Mouse (Mus musculus) embryonic stem cell, embryonic (primary cell): ENCODE measurements around the gene Adamts15.

ENCODE experiments used
- CTCF ChIA-PET, 4 experiments: fragments of 300-600 bp in 2 of 4; fragments of 350-600 bp in 2 of 4; sonication (Branson Sonifier 250); formaldehyde crosslinking; loops; one replicate each; lab custom pipeline; 2022; ENCODE audit warnings: inconsistent platforms in 2 of 4; lab: Charles Lee
- POLR2A ChIA-PET, 4 experiments: fragments of 300-600 bp in 2 of 4; fragments of 350-600 bp in 2 of 4; sonication (Branson Sonifier 250); formaldehyde crosslinking; loops; one replicate each; lab custom pipeline; 2022; ENCODE audit warnings: antibody characterized with exemption in 4 of 4, inconsistent platforms in 1 of 4; lab: Charles Lee

Gene Adamts15

GRCm38 (mm10) chr9:30922197-30922894, at the start of gene Adamts15:
TSS of gene Adamts15 (minus strand) at chr9:30922452.
- CTCF ChIA-PET: interaction anchor here (0.5 to 6.3 kb wide), 22 partner anchors 10 to 495 kb away, joined by 3 to 49 read pairs (median 4); partner anchors contain the start of genes Adamts8 (in 2 of the 4) and Snx19 (in 2 of the 4)
- POLR2A ChIA-PET: interaction anchor here in 3 of 4 experiments (0.5 to 2.6 kb wide), 18 partner anchors 11 to 516 kb away, joined by 3 to 16 read pairs (median 4); partner anchors contain the start of genes Prdm10 (in 1 of the 3) and Zbtb44 (in 1 of the 3)

- ChIA-PET POLR2A (interaction anchor here in 1 of 4 experiments (0.7 to 1.2 kb wide), 2 partner anchors 11 to 71 kb away, joined by 3 read pairs; no protein-coding TSS in a partner anchor), CTCF (interaction anchor here in 1 of 4 experiments (0.6 kb wide), 1 partner anchor 30 kb away, joined by 3 read pairs; no protein-coding TSS in a partner anchor)
Observed at GRCm38 (mm10) chr9:30971967-30972366, 49.7 kb upstream of the Adamts15 start.

GRCm38 (mm10) chr9:30970001-30970400, 47.7 kb upstream of the Adamts15 start:
- ChIA-PET CTCF (interaction anchor here in 2 of 4 experiments (0.6 to 1.0 kb wide), 4 partner anchors 28 to 508 kb away, joined by 3 read pairs; partner anchors contain the start of gene Adamts8 (in 1 of the 2)), POLR2A (interaction anchor here in 3 of 4 experiments (0.7 to 1.5 kb wide), 14 partner anchors 18 to 310 kb away, joined by 3 to 11 read pairs (median 4); partner anchors contain the start of gene Prdm10 (in 1 of the 3))

GRCm38 (mm10) chr9:30968130-30968529, 45.9 kb upstream of the Adamts15 start:
- CTCF ChIA-PET: interaction anchor here in 2 of 4 experiments (0.5 to 1.2 kb wide), 2 partner anchors 39 to 488 kb away, joined by 3 to 4 read pairs; no protein-coding TSS in a partner anchor
- POLR2A ChIA-PET: interaction anchor here in 2 of 4 experiments (0.6 to 1.9 kb wide), 7 partner anchors 10 to 76 kb away, joined by 3 to 14 read pairs (median 3); partner anchors contain the start of gene Adamts8 (in 1 of the 2)

- ChIA-PET POLR2A (interaction anchor here in 1 of 4 experiments (1.2 kb wide), 1 partner anchor 46 kb away, joined by 14 read pairs; no protein-coding TSS in a partner anchor), CTCF (no interaction called here)
Observed at GRCm38 (mm10) chr9:30966881-30967280, 44.6 kb upstream of the Adamts15 start.

GRCm38 (mm10) chr9:30964685-30965084, 42.4 kb upstream of the Adamts15 start:
- POLR2A ChIA-PET: interaction anchor here in 3 of 4 experiments (1.2 to 1.5 kb wide), 3 partner anchors 23 to 65 kb away, joined by 3 to 4 read pairs (median 3); partner anchors contain the start of gene Zbtb44 (in 1 of the 3)
- CTCF ChIA-PET: interaction anchor here in 1 of 4 experiments (2.3 kb wide), 1 partner anchor 12 kb away, joined by 7 read pairs; no protein-coding TSS in a partner anchor

DNA sequence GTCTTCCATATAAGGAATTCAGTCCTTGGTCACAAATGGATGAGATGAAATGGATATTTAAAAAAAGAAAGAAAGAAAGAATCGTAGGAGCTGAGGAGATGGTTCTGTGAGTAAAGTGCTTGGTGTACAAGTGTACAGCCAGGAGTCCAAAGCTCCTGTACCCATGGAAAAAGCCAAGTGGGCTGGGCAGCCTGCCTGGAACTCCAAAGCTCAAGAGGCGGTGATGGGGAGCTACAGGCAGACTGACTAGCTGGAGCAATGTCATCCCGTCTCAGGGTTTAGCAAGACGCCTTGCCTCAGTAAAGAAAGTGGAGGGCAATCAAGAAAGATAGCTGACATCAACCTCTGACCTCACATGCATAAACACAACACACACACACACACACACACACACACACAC, 41.5 kb upstream of the Adamts15 start:
- ChIA-PET POLR2A (interaction anchor here in 3 of 4 experiments (0.7 to 1.5 kb wide), 6 partner anchors 24 to 85 kb away, joined by 3 to 4 read pairs (median 3); partner anchors contain the start of gene Zbtb44 (in 2 of the 3)), CTCF (interaction anchor here in 1 of 4 experiments (2.3 kb wide), 1 partner anchor 13 kb away, joined by 7 read pairs; no protein-coding TSS in a partner anchor)

- POLR2A ChIA-PET: interaction anchor here in 1 of 4 experiments (1.1 to 1.5 kb wide), 4 partner anchors 9 to 88 kb away, joined by 3 to 6 read pairs (median 4); no protein-coding TSS in a partner anchor
- CTCF ChIA-PET: interaction anchor here in 1 of 4 experiments (1.4 kb wide), 1 partner anchor 13 kb away, joined by 4 read pairs; the partner anchor contains the start of gene Adamts8
Observed at GRCm38 (mm10) chr9:30955246-30955645, 33.0 kb upstream of the Adamts15 start.

DNA sequence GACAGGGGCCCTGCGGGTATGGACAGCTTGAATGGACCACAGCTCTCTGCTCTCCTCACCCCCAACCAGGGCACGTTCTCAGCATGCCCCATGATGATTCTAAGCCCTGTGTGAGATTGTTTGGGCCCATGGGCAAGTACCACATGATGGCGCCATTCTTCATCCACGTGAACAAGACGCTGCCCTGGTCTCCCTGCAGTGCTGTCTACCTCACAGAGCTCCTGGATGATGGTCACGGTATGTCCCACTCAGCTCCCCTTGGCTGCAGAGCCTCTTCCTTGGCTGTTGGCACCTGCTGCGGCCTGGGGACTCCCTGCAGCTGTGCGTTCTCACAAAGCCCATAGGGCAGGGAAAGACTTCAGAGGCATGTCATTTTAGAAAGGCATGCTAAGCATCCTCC, 31.0 kb upstream of the Adamts15 start:
- ChIA-PET POLR2A (interaction anchor here in 3 of 4 experiments (0.5 to 2.2 kb wide), 18 partner anchors 10 to 245 kb away, joined by 3 to 11 read pairs (median 4); partner anchors contain the start of genes Adamts8 (in 2 of the 3) and Zbtb44 (in 2 of the 3)), CTCF (interaction anchor here in 3 of 4 experiments (0.8 to 2.6 kb wide), 14 partner anchors 10 to 473 kb away, joined by 3 to 13 read pairs (median 4); partner anchors contain the start of genes Adamts8 (in 2 of the 3), Adamts15 (in 1 of the 3) and Zbtb44 (in 1 of the 3))

DNA sequence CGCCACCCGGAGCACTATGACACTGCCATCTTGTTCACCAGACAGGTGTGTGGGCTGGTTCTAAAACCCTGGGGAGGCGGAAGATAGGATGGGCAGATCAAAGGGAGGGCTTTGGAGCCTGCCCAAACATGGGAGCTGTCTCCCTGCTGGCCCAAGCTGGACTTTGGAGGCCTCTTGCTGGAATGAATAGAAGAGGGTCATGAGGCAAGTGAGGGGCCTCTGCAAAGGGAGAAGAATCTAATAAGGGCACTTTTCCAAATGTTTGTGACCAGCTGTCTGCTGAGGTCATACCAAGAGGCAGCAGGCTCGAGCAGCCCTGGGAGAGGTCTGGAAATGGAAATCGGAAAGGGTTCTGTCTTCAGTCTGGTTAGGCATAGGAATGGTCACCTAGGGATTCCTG, 29.2 kb upstream of the Adamts15 start:
- CTCF ChIA-PET: interaction anchor here in 2 of 4 experiments (0.8 to 2.4 kb wide), 3 partner anchors 10 to 15 kb away, joined by 4 to 6 read pairs (median 5); partner anchors contain the start of gene Adamts8 (in 1 of the 2)
- POLR2A ChIA-PET: interaction anchor here in 2 of 4 experiments (0.6 to 1.6 kb wide), 6 partner anchors 10 to 128 kb away, joined by 3 to 11 read pairs (median 4); no protein-coding TSS in a partner anchor

DNA sequence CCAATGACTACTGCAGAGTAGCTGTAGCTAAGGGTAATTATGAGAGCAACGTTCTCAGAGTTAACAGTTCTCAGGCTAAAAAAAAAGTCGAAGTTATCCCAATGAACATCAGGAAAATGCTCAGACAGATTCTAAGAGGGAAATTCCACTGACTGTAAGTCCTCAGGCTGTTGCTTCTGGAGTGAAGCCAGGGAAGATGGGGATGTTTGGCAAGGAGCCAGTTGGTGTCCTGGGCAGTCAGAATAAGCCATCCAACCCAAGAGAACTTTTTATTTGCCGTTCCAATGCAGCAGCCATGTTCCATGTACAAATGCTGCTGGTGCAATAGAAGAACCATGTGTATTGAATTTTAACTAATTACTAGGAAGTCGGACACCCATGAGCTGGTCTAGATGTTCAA, 28.3 kb upstream of the Adamts15 start:
- CTCF ChIA-PET: interaction anchor here in 3 of 4 experiments (0.6 to 2.4 kb wide), 5 partner anchors 10 to 376 kb away, joined by 3 to 6 read pairs (median 3); no protein-coding TSS in a partner anchor
- POLR2A ChIA-PET: interaction anchor here in 3 of 4 experiments (0.7 to 1.6 kb wide), 12 partner anchors 8 to 131 kb away, joined by 3 to 8 read pairs (median 3); no protein-coding TSS in a partner anchor

GRCm38 (mm10) chr9:30949971-30950370, 27.7 kb upstream of the Adamts15 start:
- ChIA-PET CTCF (interaction anchor here (0.6 to 2.4 kb wide), 14 partner anchors 8 to 496 kb away, joined by 3 to 25 read pairs (median 4); no protein-coding TSS in a partner anchor), POLR2A (interaction anchor here in 3 of 4 experiments (0.5 to 1.8 kb wide), 20 partner anchors 9 to 522 kb away, joined by 3 to 12 read pairs (median 4); no protein-coding TSS in a partner anchor)

DNA sequence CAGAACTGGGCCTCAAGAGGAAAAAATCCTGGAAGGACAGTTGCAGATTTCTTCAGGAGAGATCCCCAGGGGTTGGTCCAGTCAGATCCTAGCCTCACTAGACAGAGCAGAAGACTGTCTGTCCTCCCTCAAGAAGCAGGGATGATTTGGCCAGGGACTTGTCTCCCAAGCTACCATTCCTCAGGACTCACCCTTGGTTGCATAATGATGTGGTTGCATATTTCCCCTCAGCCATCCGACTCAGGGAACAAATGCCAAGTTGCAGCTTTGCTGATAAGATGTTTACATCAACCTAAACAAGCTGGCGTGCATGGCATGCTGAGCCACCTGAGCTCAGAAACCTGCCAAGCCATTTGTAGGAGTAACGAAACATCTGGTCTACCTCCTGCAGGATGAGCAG, 27.2 kb upstream of the Adamts15 start:
- CTCF ChIA-PET: interaction anchor here (0.6 to 2.4 kb wide), 11 partner anchors 9 to 469 kb away, joined by 3 to 25 read pairs (median 4); no protein-coding TSS in a partner anchor
- POLR2A ChIA-PET: interaction anchor here (0.5 to 1.8 kb wide), 21 partner anchors 9 to 495 kb away, joined by 3 to 12 read pairs (median 4); no protein-coding TSS in a partner anchor

DNA sequence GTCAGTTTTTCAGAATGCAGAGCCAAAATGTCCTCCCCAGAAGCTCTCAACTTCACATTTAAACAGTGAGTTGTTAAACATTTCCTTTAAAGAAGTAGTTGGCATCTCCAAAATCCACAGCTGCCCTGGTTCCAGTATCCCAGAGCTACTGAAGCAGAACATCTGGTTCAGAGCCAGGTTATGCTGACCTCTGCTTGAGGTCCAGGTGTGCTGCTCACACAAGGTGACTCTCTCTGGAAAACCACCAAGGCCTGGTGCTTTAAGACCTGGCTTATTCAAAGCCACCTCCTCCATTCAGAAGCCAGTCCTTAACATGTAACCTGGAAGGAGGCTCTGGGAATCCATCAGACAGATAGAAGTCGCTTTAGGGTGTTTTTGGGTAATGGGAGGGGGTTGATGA, 23.0 kb upstream of the Adamts15 start:
- POLR2A ChIA-PET: interaction anchor here in 2 of 4 experiments (0.6 to 2.6 kb wide), 7 partner anchors 23 to 426 kb away, joined by 3 to 13 read pairs (median 5); partner anchors contain the start of gene Adamts15 (in 1 of the 2)
- CTCF ChIA-PET: interaction anchor here in 3 of 4 experiments (1.0 to 1.9 kb wide), 3 partner anchors 19 to 141 kb away, joined by 3 to 5 read pairs (median 4); no protein-coding TSS in a partner anchor

DNA sequence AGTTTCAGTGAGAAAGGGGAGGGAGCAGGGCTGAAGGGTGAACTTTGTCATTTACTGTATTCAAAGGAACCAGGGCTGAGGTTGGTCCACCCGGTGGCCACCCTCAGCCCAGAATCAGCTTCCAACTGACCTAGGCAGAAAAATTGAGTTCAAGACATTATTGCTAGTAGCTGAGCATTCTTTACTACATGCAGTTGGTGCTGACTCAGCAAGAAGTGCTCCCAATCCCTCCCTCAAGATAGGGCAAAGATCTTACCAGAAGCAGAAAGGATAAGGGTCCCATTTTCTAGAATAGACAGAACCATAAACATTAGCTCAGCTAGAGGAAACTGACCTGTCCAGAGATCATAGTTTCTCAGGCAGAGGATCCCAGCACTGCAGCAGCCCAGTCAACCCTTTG, 22.0 kb upstream of the Adamts15 start:
- ChIA-PET POLR2A (interaction anchor here in 3 of 4 experiments (0.6 to 2.6 kb wide), 23 partner anchors 10 to 498 kb away, joined by 3 to 13 read pairs (median 4); partner anchors contain the start of genes Zbtb44 (in 2 of the 3) and Adamts15 (in 1 of the 3)), CTCF (interaction anchor here (0.6 to 2.4 kb wide), 15 partner anchors 8 to 1369 kb away, joined by 3 to 12 read pairs (median 5); no protein-coding TSS in a partner anchor)

- POLR2A ChIA-PET: interaction anchor here in 3 of 4 experiments (0.6 to 3.8 kb wide), 20 partner anchors 9 to 995 kb away, joined by 3 to 16 read pairs (median 5); partner anchors contain the start of gene Zbtb44 (in 3 of the 3)
- CTCF ChIA-PET: interaction anchor here (0.6 to 7.5 kb wide), 22 partner anchors 9 to 1521 kb away, joined by 3 to 227 read pairs (median 6); partner anchors contain the start of gene Adamts15 (in 1 of the 4)
Observed at GRCm38 (mm10) chr9:30943341-30943740, 21.1 kb upstream of the Adamts15 start.
